Mouse (Mus musculus) heart, postnatal 0 days (tissue): ENCODE measurements around the gene Actn2.

Source experiments
- CTCF ChIP-seq: IDR thresholded peaks from 2 replicates; pipeline ENCODE4 v1.5.1; 2016; ENCODE audit warnings: antibody characterized with exemption, control low read depth, low read depth
- EP300 ChIP-seq: IDR thresholded peaks from 2 replicates; pipeline ENCODE4 v1.6.1; 2016; ENCODE audit warnings: antibody characterized with exemption, low read depth

DNA sequence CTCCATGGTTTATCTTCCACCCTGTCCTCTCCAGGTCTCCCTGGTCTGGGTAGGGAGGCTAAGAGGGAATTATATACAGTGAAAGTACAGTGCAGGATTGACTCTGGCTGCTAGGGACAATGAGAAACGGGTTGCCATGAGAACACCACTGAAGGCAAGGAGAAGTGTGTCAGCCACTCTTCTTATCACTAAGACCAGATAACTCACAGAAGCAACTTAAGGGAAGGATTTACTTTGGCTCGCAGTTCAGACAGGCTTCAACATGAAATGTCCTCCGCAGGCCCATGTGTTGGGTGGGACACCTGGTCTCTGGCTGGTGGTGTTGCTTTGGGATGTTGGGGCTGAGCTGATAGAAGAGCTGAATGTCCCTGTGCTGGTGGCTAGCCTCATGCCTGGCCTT lies 32.2 kb upstream of the Actn2 start:
- no peak for TF ChIP-seq CTCF
- TF ChIP-seq EP300: no peak
